Mouse (Mus musculus) lung, postnatal 0 days (tissue): Measurements from ENCODE around the gene Cdrt4.

Source experiments
- CTCF ChIP-seq: IDR thresholded peaks from 2 replicates; pipeline ENCODE4 v1.5.1; 2016; ENCODE audit warnings: antibody characterized with exemption, mild to moderate bottlenecking
- EP300 ChIP-seq: IDR thresholded peaks from 2 replicates; pipeline ENCODE4 v1.6.1; 2016; ENCODE audit warnings: antibody characterized with exemption, mild to moderate bottlenecking, control low read depth

DNA sequence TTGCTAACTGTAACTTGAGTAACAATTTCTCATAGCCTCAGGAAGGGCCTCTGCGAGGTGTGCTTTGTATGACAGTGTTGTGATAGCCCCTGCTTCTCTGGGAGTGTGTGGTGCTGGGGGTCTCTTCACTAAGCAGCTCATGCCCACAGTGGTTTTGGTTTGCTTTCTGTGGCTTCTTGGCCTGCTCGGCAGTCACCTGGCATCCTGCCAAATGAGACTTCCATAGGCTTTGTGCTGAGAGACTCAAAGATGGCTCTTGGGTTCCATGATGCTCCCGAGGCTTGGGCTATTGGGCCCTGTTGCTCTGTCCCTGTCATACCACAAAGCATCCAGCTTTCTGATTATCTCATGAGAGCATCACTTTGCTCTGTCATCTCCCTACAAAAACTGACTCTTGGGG is 30.7 kb downstream of the Cdrt4 start:
- no peak for TF ChIP-seq EP300
- no peak for TF ChIP-seq CTCF
